Mouse (Mus musculus): ENCODE results near the gene Col12a1.
A peak's percentile ranks its signal among the peaks of the same experiment; 100 is the strongest.

Gene Col12a1

DNA sequence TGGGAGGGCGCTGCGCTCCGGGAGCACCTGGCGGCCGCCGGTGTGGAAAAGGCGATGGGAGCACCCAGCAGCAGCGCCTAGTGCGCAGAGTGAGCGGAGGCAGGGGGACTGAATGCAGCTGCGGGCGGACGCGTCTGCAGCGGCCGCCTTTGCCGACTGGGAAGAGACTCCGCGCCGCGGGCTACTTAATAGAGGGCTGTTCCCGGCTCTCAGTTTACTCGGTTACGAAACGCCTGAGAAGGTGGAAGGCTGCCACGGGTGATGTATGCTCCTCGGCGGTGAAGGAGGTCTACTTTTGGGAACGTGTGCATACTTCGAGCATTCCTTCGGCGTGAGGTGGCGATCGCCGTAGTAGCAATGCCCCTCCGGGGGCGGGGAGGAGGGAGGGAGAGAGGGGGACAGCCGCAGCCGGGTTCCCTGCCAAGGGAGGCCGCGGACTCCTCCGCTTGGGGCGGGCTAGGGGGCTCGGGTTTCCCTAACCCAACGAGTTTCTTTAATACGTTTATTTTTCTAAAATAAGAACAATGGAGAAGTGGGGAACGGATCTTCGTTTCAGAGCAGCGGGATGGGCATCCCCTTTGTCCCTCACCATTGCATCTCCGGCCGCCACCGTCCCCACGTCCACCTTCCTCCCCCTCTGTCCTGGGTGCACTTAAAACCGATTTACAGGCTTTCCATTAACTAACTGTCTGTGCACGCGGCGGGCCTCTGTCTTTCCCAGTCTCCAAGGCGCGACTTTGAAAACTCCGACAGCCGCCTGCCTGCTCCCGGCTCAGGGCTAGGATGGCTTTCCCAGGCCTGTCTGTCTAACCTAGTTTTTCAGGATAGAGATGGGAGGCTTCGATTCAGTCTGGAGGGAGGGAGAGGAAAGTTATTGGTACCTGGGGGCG lies at the start of gene Col12a1:
Gene Col12a1 (minus strand): TSS at position 351 of the 890 bp plus-strand sequence.
- DNase-seq = peak; percentile 42

DNA sequence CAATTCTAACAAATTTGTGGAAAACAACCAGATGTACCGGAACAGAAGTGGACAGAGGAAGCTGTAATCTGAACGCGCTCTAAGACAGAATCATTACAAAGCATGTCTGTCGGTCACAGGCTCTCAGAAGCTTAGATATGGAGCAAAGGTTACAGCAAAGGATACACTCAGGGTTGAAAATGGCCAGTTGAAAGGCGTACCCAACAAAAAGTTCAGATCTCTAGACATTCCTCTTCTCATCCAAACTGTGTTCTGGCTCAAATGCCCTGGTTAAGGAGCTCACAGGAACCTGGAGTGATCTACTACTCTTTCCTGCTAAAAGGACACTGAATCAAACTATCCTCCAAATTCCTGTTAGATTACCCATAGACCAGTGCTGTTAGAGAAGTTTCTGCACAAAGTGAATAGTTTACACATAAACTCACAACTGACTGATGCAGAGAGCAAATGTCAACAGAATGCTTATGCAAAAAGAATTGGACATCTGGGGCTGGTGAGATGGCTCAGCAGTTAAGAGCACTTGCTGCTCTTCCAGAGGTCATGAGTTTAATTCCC lies 48.4 kb upstream of the Col12a1 start:
- no peak for DNase-seq

DNA sequence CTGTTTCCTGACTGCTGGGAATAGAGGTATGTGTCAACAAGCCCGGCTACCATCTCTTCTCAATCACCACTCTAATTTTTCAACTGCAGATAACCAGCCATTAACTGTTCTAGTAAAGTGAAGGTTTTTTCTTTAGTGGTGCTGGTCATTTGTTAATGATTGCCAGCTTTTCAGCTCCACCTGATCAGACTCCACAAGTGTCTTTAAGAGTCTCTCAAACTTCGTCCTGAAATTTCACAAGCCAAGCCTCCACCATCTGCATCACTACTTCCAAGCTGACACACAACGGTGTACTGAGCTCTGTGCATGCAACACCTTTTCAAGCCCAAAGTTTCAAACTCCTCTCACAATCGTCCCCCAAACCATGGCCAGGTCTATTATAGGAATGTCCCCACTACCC lies 46.7 kb upstream of the Col12a1 start:
- no peak for DNase-seq

DNA sequence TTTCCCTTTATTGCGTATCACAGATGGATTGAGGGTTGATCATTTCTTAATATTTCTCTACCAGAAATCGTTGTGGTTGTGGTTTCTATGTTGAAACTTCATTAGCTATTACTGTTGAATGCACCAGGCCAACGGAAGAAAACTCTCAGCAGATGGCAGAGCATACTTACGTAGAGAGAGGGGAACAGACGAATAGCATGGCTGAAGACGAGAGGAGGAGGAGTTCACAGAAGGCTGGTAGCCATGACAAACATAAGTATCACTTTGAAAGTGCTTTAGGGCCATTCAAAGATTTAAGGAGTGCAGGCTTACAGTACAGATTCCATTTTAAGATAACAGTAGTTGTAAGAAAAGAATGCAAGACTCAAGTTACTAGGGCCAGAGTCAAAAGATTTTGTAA lies 43.9 kb upstream of the Col12a1 start:
- no peak for DNase-seq

GRCm38 (mm10) chr9:79760076-79760475 lies 41.4 kb upstream of the Col12a1 start:
- DNase-seq = peak; percentile 9

- DNase-seq = peak; percentile 94
These were observed 40.9 kb upstream of the Col12a1 start, which contains the start of gene Cox7a2 for GRCm38 (mm10) chr9:79759385-79760005. Cox7a2 (minus strand) TSS chr9:79759878.

DNA sequence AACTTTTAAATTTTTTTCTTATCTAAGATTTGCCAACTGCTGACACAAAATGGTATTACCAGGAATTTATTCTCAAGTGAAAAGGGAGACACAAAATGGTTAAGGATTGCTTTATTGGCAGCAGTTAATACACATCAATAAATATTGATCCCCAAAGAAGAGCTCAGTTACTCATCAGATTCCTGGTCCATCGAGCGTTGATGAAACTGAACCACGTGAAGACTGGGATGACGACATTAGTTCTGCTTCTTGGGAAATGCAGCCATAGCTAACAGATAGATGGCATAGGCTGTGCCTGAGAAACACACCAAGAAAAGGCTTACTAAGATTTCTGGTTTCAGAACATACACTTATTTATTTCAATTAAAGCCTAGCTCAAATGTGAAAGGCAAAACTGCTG lies 36.7 kb upstream of the Col12a1 start:
- no peak for DNase-seq

DNA sequence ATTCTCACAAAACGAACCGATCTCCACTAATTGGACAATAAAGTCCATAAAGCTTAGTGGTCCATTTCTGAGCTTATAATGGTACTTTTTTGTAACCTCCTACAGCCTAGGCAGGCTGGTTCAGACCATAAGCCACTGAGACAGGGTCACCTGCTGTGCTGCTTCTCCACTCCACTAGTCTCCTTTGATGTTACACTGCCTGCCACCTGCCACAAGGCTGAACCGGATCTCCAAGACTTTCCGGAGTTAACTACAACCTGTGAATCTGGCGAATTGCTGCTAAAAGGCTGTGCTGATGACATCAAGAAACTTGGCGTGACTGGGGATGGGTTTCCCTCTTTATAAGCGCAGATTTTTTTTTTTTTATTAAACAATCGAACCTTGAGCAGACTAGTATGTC lies 33.2 kb upstream of the Col12a1 start:
- DNase-seq = no peak

- DNase-seq = no peak
These were observed 32.1 kb upstream of the Col12a1 start for GRCm38 (mm10) chr9:79750709-79751108.

DNA sequence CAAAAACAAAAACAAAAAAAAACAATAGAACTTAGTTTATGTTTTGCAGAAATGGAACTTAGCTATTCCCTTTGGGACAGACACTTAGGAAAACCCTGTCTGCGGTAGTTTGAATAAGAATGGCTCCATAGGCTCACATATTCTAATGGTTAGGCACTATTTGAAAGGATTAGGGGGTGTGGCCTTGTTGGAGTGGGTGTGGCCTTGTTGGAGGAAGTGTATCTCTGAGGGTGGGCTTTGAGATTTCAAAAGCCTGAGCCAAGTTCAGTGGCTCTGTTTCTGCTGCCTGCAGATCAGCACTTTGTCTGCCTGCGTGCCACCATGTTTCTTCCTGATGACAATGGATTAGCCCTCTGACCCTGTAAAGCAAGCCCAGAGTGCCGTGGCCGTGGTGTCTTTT lies 26.4 kb upstream of the Col12a1 start:
- no peak for DNase-seq

- no peak for DNase-seq
These were observed 17.0 kb upstream of the Col12a1 start for GRCm38 (mm10) chr9:79735608-79736007.

DNA sequence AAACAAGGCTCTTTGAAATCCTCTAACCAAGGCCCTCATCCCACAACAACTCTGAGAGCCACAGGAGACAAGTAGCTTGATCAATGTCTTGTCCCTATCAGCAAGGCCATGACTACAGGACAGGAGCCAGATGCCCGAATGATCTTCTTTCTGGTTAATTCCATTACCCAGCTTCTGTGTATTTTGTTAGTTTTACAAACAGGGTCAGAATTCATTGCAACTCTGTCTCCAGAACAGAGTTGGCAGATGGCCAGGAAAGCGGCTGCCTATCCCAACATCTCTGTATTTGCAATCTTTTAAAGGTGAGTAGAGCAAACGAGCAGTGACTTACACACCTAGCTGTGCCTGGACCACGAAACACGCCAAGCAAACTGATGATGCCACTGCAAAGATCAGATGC lies 11.7 kb upstream of the Col12a1 start:
- no peak for DNase-seq

DNA sequence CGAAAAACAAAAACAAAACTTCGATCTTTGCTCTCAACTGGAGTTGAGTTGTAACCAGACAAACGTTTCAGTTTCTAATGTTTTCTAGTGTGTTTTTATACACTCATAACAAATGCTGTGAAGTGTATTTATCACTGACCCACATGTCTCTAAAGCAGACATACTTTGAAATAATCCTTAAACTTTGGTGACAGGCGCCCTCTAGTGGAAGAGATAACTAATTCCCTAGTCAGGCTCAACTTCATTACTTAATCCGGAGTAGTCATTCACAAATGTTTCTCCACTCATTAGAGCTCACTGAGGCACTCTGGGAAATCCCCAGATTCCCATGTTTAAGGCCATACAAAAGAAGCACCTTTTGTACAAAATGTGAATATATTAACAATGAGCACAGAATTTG lies 4.5 kb upstream of the Col12a1 start:
- no peak for DNase-seq

GRCm38 (mm10) chr9:79721056-79721455 lies 2.4 kb upstream of the Col12a1 start:
- DNase-seq = peak; percentile 25

- no peak for DNase-seq
These were observed 1.5 kb upstream of the Col12a1 start for GRCm38 (mm10) chr9:79720143-79720542.

GRCm38 (mm10) chr9:79719451-79719850 lies 820 bp upstream of the Col12a1 start:
- no peak for DNase-seq

- peak; percentile 13 for DNase-seq
These were observed 675 bp downstream of the Col12a1 start for GRCm38 (mm10) chr9:79717836-79718475.

GRCm38 (mm10) chr9:79716909-79717835 lies 1.5 kb downstream of the Col12a1 start:
- peak; percentile 50 for DNase-seq

- no peak for DNase-seq
These were observed 2.1 kb downstream of the Col12a1 start for GRCm38 (mm10) chr9:79716496-79716895.

DNA sequence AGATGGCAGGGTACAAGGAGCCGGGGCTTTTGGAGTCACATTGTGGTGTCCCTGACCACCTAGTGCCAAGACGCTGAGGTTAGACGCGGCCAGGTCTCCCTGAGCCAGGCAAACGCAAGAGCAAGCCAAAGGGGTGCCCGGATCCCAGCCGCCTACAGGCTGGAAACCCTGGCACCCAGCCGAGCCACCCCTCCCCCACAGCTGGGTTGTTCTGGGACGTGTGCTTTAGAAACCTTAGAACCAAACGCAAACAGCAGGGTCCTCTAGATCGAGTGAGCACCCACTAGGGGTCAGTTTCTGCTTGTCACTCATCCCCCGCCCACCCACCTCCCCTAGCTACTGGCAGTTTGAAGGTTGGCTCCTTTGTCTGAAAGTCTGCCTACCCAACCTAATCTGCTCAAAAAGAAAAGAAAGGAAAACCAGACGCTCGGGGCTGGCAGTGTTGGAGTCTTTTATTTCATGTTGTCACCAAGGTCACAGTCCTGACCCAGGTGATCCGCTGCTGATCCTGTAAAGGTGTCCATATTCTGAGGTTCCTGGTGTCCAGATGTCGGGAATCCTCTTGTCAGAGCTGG lies 4.1 kb downstream of the Col12a1 start:
- peak; percentile 23 for DNase-seq

GRCm38 (mm10) chr9:79689771-79690535 lies 28.7 kb downstream of the Col12a1 start:
- DNase-seq = no peak

Measured in right cerebral cortex, postnatal 25 days (tissue).